Mouse (Mus musculus): ENCODE measurements at regions not wholly inside any gene's neighbourhood (a gene's known extent, or its start where the extent isn't known, plus 50 kb on each side); places are given as distances from the start of the nearest gene placed in this dataset.

DNA sequence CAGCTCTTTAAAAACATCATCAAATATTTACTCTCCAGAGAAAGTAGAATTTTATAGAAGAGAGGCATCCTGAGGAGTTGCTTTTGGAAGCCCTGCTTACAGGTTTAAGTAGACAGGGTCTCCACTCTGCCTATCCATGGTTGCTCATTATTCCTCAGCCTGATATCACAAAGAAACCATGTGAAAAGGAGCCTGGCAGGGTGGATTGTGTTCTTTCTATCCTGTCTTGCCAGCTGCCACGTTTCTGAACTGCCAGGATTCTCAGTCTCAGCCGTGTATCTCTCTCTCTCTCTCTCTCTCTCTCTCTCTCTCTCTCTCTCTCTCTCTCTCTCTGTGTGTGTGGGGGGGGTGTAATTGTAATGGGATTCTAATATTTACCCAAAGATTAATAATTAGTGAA is 431.9 kb upstream of the Atp11b start:
- no peak for DNase-seq

DNA sequence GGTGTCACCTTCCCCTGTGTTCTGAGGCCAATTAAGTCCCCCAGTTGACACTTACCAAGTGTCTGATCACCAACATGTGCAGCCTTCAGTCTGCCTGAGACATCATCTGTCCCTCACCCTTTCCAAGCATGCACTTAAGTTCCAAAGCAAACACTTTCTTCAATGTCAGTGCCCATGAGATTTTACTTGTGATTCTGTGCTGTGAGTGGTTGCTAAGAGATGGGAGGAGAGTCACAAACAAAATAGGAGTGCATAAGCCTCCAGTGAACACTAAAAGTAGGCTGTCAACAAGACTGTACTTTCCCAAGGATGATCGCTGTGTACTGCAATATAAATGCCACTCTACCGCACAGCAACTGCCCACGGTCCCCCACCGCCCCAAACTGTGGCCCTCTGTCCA is 431.0 kb upstream of the Atp11b start:
- no peak for DNase-seq

DNA sequence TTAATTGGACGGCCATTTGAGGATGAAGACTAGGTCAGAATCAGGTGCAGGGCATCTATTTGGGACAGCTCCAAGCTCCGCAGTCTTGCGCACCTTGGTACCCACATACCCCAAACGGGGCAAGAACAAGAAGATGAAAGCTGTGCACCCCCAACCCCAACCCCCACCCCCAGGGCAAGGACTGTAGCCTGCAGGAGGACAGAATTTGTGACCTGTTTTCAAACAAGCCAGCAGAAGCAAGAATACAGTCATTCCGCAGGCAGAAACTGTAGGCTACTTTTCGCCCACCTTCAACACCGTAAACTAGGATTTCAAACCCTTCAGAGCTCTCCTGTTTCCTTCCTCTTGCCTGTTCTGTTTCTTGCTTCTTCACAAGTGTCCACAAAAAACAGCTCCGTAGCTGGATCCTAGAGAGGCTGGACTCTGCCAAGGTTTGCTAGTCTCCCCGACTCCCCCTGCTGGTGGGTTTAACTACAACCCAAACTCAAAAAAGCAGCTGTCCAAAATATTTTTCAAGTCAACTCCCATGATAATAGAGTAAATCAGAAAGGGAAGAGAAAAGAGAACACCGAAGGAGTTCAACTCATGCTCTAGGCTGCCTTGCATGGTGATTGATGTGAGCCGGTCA is 430.3 kb upstream of the Atp11b start:
- peak; percentile 13 to 21 for DNase-seq

DNA sequence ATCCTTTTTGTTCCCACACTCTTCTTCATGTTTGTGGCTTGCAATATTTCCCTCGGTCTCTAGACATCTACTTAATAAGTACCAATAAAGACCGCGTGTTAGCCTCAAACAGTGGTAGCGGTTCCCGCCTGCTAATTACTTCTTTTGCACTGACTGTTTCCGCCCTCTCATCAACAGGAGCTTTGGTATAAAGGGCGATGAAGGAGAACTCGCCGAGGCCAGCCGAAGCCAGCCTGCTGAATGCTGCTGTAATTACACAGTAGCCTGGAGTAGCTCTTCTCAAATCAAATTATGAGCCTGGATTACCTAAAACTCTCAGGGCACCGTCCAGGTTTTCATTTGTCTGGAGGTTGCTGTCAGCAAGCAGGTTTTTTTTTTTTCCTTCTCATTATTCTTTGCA is 429.7 kb upstream of the Atp11b start:
- DNase-seq: no peak

DNA sequence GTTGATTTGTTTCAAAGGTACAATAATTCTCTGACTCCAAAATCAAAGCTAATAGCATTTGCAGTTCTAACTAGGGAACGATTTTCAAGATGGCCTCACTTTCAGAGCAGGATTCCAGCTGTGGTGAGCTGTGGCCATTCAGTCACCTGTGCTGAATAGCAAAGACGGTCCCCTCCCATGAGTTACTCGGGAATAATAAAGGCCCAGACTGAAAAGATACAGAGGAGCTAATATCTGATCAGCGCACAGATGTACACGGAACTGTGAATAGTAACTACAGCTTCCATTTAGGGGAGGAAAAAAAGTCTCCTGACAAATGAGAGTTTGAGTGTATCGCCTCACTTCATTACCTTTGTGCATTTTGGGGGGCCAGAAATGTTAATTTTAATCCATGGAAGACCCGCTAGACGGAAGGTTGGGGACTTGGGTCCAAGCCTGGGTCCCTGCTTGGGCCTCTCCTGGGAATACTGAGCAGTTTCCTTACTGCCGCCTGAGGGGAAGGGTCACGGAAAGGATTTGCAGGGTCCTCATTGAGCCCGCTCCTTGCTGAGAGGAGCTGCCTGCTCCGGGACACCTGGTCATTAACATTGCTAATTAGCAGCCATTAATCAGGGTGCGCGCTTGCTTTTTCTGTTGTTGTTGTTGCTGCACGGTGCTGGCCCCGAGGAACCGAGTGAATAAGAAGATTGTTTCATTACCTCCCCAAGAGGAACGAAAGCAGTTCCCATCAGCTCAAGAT is 421.2 kb upstream of the Atp11b start:
- no peak for DNase-seq

DNA sequence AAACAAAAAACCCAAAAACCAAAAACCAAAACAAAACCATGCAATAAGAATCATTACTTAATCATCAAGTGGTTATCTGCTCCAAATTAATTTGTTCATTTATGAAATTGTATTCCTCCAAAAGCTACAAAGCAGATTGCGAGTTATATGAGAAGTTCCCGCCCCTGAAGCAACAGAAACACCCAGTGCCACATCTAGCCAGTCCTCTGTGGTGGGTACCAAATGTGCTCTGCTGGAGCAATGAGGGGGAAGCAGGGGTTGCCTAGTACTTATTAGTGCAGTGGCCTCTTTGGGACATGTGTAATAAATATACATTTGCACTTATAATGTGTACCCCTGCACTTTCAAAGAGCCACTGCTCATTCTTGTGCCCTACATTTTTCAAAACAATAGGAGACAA is 419.9 kb upstream of the Atp11b start:
- DNase-seq: no peak

DNA sequence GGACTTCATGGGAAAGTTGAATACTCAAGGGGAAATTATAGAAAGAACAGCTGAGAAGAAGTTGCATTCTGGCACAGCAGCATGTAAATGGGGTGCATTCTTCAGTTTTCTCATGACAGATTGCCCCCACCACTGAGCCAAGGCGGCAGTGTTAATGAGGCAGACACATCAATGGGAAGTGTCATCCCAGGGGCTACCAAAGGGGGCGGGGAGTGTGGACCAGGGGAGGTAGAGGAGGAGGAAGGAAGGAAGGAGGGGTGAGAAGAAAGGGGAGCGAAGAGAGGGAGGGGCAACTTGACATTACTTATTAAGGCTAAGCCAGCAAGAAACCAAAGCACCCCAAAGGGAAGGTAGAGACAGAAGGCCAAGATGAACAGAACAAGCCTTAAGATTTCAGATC is 419.4 kb upstream of the Atp11b start:
- no peak for DNase-seq

DNA sequence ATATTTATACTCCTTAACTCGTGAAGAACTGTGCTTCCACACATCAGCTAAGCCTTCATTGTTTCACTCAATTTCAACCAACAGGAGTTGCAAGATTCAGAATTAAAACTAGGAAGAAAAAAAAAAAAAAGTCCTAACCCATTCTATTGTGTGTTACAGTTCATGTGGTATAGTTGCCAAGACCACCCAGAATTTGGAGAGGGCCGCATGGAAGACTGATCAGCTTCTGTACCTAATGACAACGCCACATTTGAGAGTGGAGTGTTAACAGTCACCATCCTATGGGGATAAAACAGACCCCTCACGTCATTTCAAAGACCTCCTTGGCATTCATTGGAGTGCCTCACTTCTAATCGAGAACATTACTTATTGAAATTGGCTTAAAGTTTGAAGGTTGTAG is 418.1 kb upstream of the Atp11b start:
- DNase-seq: no peak

DNA sequence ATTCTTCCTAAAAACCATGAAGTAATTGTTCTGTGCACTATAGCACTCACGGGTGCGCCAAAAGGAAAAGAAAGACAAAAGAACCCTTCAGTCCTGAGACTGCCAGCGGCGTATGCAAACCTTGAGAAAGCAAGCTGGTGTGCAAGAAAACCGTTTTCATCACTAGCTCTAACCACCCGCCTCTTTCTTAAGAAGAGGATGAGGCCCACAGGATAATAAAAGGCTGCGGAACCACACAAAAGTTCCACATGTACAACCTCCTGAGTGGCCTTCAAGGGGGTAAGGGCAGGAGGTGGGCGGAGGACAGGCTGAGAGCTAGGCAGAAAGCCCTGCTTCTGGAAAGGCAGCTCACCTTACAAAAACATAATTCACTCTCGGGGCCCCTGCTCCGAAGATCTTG is 413.4 kb upstream of the Atp11b start:
- DNase-seq: no peak

DNA sequence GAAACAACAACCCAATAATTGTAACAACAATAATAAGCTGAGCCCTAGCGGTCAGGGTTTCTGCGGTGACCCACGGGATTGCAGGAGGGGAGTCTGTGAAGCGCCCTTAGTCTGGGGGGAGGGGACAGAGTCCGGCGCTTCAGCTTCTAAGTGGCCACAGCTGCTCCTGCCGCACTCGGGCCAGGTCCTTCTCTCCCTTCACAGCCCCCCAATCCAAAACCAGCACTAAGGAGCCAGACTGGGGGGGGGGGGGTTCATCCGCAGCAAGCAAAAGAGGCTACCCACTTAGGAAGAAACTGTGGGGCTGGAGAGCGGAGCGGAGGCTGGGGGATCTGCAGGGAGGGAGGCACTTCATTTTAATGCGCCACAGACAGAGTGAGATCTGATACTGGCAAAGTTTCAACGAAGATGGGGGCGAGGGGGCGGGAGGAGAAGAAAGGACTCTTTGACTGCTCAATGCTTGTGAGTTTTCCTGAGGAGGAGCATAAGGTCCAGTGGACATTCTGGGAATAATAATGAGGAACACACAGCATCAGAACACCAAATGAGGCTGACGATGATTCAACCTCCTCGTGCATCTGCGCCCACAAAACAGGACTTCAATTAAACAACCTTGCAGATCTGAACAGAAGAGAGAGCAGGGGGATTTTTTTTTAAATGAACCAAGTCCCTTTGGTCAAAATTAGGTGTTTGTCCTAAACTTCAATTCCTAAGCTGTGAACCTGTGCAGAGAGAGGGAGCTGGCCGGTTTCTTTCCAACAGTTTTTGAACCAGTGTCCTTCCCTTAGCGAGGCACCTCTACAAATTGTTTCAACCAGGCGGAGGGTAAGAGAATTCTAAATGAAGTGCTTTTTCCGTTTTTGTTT is 412.7 kb upstream of the Atp11b start:
- DNase-seq: peak; percentile 4 to 14

DNA sequence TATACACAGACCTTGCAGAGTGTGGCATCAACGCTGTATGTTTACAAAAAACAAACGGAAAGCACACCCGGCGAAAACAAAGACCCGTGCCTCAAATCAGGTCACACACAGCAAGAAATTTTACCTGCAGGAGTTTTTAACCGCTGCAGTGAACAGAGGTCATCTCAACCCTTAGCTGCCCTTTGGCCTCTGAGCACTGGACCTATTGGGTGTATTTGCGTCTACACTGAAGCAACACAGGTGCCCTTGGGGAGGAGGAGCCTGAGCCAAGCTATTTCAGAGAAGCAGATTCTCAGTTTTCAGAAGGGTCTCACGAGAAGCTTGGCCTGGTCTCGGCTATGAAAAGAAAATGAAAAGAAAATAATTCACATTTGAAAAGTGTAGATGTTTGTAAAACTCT is 412.1 kb upstream of the Atp11b start:
- DNase-seq: no peak

DNA sequence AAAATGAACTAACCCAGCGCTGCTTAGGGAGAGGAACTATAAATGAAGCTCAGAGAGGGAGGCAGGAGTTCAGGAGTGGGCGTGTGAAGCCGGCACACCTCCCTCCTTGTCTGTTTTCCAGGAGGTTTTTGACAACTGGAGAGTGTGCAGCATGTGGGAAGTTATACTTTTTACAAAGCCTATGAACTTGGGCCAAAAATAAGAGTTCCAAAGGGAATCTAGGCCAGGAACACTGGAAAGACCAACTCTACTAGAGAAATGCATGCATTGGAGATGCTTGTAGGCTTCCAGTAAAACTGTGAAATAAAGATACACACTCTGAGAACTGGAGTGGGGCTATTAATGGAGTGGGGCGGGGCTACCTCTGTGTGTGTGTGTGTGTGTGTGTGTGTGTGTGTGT is 411.3 kb upstream of the Atp11b start:
- DNase-seq: no peak

DNA sequence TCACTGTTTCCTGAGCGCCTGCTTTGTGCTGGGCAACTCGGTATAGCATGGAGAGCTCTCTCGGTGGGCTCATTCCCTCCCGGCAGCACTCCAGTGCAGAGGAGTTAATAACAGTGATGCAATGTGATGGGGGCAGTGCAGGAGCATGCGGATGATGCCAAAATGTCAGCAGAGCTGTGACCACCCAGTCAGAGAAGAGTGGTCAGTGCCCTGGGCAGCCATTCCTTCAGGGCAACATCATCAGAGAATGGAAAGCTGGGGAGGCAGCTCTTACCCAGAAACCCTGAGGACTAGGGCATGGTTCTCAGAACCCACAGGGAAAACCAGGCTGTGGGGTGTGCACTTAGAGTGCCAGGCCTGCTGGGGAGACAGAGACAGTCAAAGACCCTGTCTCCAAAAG is 410.0 kb upstream of the Atp11b start:
- DNase-seq: no peak

DNA sequence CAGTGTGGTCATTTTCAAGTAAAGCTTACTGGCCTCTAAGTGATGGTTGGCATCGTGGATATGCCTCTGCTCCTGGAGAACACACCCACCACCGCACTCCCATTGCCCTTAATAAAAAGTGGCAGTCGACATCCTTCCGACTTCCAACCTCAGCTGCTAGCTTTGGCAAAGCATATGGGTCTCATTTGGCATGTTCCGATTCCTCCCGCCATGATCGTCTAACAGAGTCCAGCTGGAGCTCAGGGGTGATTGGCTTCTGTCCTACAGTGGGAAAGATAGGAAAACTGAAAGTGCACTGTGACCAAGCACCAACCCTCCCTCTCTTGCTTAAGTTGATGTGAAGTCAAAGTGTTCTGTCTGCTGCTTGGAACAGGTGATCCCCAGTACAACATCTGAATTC is 404.8 kb upstream of the Atp11b start:
- DNase-seq: no peak

DNA sequence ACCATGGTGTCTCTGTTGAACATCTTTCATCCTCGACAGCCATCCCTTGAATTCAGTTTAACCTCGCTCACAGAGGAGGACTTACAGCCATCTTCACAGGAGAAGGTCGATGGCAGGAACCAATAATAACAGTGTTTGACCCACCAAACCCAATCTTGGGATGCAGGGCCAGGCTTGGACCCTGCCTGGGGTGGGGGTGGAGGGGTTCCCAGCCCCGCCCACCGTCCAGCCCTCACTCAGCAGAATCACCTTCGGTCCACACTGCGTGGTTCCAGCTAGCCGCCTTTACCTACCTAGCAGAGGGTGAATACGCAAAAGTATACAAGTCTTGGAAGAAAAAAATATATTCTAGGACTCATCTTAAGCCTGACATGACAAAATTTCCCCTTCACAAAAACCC is 400.5 kb upstream of the Atp11b start:
- DNase-seq: no peak

DNA sequence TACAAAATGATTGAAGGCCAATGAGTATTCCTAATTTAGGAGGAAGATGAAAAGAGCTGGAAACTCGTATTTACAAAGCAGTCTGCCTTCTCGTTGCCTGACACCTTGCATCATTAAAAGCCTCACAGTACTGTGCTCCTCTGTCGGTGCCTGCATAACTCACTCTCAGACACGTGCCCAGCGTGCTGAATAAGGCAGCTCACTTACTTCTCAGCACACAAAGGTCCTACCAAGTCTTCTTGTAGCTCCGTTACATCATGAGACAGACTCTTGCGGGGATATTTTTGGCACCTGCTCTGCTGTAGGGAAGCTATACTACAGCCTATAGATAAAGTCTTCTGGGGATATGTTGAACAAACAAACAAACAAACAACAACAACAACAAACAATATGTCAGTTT is 400.0 kb upstream of the Atp11b start:
- DNase-seq: no peak

DNA sequence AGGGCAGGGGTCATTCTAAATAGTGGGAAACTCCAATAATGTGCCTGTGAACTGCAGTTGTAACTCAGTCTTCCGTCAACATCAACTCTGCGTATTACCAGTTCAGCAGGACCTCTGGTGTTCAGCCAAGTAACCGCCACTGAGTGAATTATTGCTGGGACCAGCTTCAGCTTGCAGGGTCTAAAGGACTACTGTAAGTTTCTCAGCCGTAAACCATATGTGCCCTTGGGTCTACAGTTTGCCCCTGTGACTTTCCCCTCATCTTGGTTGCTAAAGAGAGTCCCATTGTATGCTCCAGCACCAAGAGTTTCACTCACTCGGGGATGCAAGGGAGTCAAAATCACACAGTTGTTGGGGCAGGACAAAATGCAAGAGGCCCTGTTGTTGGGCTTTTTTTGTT is 399.6 kb upstream of the Atp11b start:
- no peak for DNase-seq

DNA sequence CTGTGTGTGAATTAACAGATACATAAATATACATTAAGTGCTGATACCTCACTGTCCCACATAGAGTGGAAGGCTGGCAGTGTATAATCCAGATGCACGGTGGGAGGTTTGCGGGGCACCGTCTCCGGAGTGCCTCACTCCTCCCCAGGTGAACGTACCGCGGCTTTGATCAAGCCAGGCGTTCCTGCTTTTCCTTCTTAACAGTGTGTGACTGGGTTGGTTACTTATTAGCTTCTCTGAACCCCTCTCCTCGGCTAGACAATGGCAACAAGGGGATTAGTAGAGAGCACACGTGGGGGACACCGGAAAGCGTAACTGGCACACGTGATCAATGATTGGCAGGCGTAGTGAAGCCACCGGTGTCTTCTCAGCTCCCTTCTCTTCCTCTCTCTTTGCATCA is 396.8 kb upstream of the Atp11b start:
- no peak for DNase-seq

DNA sequence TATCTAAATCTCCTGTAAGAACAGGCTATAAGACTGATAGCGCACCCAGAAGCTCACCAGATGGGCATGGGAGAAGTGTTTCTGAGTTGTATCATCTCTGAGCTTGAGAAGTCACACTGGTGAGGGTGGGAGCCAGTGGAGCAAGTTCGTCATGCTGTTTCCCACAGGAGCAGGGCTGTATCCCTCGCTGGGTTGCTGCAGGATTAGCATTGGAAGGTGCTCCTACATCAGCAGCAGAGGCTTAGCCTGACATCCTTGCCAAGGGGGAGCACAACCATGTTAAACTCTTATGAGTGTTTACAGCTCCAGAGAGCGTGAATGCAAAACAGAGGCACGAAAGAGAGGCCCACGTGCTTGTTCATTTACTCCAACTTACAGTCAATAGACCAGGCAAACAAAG is 395.4 kb upstream of the Atp11b start:
- no peak for DNase-seq

DNA sequence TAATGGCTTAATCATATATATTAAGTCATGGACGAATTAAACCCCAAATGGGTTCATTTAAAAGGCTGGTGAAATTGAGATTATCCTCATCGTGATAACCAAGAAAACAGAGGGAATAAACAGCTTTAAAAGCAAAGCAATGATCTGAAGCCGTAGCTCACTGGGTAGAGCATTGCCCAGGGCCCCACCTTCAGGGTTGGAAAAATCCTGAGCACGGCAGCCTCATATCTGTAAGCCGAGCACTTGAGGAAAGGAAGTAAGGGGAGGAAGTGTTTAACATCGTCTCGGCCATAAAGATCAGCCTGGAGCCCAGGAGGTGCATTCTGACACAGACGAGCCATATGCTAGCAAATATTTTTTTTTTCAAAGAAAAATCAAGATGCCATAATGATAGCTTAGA is 394.6 kb upstream of the Atp11b start:
- DNase-seq: no peak

DNA sequence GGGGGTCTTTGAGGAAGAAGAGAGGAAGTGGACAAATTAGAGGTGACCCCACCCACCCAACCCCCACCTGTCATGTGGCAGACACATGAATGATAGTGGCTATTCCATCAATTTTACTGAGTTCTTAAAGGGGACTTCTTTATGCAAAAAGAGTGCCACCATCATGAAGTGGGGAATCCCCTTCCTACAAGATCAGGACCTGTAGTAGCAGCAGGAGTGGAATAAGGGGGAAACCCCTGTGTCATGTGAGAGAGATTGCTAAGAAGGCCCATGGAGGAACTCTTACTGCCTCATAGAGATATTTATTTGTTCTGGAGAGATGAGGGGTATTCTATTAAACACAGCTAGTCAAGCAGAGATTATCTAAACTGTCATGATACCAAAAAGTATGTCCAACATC is 393.4 kb upstream of the Atp11b start:
- DNase-seq: no peak

DNA sequence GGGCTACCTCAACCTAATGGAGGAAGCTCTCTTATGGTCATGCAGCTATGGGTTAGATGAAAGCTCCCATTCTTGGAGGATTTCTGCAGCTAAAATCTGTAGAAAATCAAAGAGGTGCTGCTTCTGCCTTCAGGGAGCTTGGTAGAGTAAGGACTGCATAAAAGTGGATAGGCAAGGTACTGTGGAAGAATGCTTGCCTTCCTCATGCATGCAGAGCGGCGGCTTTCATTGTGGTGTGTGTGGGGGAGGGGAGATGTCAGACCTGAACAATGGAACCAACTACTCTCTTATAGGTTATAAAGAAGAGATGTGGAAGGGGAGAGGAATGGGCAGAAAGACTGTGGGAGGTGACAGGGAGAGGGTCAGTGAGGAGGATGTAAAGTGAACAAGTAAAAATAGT is 392.8 kb upstream of the Atp11b start:
- no peak for DNase-seq

DNA sequence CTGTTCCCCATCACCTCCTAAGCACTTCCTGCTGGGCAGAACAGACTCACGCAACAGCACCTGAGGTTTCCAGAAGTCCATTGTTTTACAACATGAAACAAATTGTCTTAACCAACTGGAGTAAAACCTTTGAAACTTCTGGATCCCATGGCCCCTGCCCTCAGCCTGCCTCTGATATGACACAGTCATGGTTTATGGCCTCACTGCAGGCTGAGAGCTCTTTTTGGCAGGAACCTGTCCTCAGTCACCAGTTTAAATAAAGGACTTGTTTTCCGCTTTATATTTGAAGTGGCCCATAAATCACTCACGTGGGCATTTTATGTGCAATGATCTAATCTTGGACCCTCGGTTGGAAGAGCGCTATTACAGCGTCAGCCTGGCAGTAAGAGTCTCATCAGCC is 388.5 kb upstream of the Atp11b start:
- DNase-seq: no peak

DNA sequence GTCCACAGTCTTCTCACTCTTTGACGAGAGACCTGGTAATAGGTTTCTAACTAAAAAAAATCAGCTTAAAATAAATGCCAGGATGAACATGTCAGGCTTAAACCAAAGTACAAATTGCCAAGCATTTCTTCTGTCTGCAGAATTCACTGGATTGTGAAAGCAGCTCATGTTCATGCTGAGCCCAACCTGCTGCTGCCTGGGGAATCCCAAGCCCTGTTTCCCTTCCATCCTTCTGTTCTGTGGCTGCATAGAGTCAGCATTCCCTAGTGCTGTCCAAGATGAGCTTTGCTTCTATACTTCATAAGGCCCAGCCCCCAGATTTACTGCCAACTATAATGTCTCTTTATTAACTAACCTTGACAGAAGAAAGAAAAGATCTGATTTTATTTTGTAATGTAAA is 381.6 kb upstream of the Atp11b start:
- no peak for DNase-seq
